Mouse (Mus musculus) forebrain, embryonic 11.5 days (tissue): ENCODE measurements at regions not wholly inside any gene's neighbourhood (a gene's known extent, or its start where the extent isn't known, plus 50 kb on each side); places are given as distances from the start of the nearest gene placed in this dataset.

Source experiments
- ATAC-seq: fragments of 200-750 bp; cut with Nextera tagmentation; replicated peaks from 2 replicates; pipeline ENCODE4 v1.8.0; 2017; ENCODE audit warnings: moderate TSS enrichment; ENCODE audit not compliant: low FRiP score
- DNase-seq: peaks from one replicate; pipeline ENCODE4 v3.0.0-alpha.2; 2017; ENCODE audit warnings: low spot score
- H3K27ac ChIP-seq: fragments of 300-500 bp; sonication (generic); 2 replicates; pipeline ENCODE4 v1.5.1; 2014; ENCODE audit warnings: low read depth, low read length
- H3K27me3 ChIP-seq: fragments of 300-500 bp; sonication (generic); 2 replicates; pipeline ENCODE4 v1.6.1; 2014; ENCODE audit warnings: mild to moderate bottlenecking, low read length, mixed read lengths; ENCODE audit not compliant: control insufficient read depth, insufficient read depth
- H3K36me3 ChIP-seq: fragments of 300-500 bp; sonication (generic); 2 replicates; pipeline ENCODE4 v1.6.1; 2014; ENCODE audit warnings: mild to moderate bottlenecking, low read length, moderate library complexity, mixed read lengths; ENCODE audit not compliant: control insufficient read depth, insufficient read depth
- H3K4me1 ChIP-seq: fragments of 300-500 bp; sonication (generic); replicated peaks from 2 replicates; pipeline ENCODE4 v1.6.1; 2014; ENCODE audit warnings: low read length, mixed read lengths; ENCODE audit not compliant: control insufficient read depth, insufficient read depth
- H3K4me2 ChIP-seq: fragments of 300-500 bp; sonication (generic); 2 replicates; pipeline ENCODE4 v1.6.1; 2014; ENCODE audit warnings: low read depth, mild to moderate bottlenecking, low read length, moderate library complexity, mixed read lengths; ENCODE audit not compliant: severe bottlenecking
- H3K4me3 ChIP-seq: fragments of 300-500 bp; sonication (generic); 2 replicates; pipeline ENCODE4 v1.5.1; 2014; ENCODE audit warnings: low read depth, low read length
- H3K9ac ChIP-seq: fragments of 300-500 bp; sonication (generic); 2 replicates; pipeline ENCODE4 v1.6.1; 2014; ENCODE audit warnings: low read length
- H3K9me3 ChIP-seq: fragments of 300-500 bp; sonication (generic); 2 replicates; pipeline ENCODE4 v1.6.1; 2016; ENCODE audit warnings: low read length, mixed read lengths; ENCODE audit not compliant: control insufficient read depth
- WGBS: fragments of 180-500 bp; shearing (Covaris S2); extraction: QIAGEN DNeasy Blood & Tissue Kit; methylation state at CpG from one replicate; pipeline ENCODE4 v1.1.7; 2014; 5-methylcytosine and 5-hydroxymethylcytosine counted together

- no peak overlapping the region for H3K9ac ChIP-seq
- H3K4me1 ChIP-seq, result no peaks in the 10 kb centered on the region
- no peaks in the 10 kb centered on the region for H3K27me3 ChIP-seq
- WGBS, result 61% methylated on average over 3 of the region's 3 CpGs
- no peak overlapping the region for H3K4me3 ChIP-seq
- H3K4me2 ChIP-seq, result no peak overlapping the region
- ATAC-seq (no peak), DNase-seq (no peak)
- no peaks in the 10 kb centered on the region for H3K9me3 ChIP-seq
- H3K27ac ChIP-seq, result no peak overlapping the region
- no peaks in the 10 kb centered on the region for H3K36me3 ChIP-seq
Observed at GRCm38 (mm10) chr9:52591188-52591587, 88.4 kb downstream of the AI593442 start.

- Histone ChIP-seq H3K4me1 (no peaks in the 10 kb centered on the region), H3K9me3 (no peaks in the 10 kb centered on the region), H3K27me3 (no peaks in the 10 kb centered on the region), H3K27ac (no peak overlapping the region), H3K36me3 (no peaks in the 10 kb centered on the region), H3K4me2 (no peak overlapping the region), H3K9ac (no peak overlapping the region), H3K4me3 (no peak overlapping the region)
- 85% methylated on average over 4 of the region's 4 CpGs for WGBS
- DNase-seq (no peak), ATAC-seq (no peak)
Observed at GRCm38 (mm10) chr9:52574066-52574465, 105.5 kb downstream of the AI593442 start.

GRCm38 (mm10) chr9:52551577-52552281, 127.9 kb downstream of the AI593442 start:
- no peaks in the 10 kb centered on the region for H3K4me1 ChIP-seq
- no peak overlapping the region for H3K27ac ChIP-seq
- no peaks in the 10 kb centered on the region for H3K9me3 ChIP-seq
- no peak overlapping the region for H3K9ac ChIP-seq
- H3K36me3 ChIP-seq, result no peaks in the 10 kb centered on the region
- no peaks in the 10 kb centered on the region for H3K27me3 ChIP-seq
- DNase-seq (no peak), ATAC-seq (no peak)
- WGBS, result 54% methylated on average over 2 of the region's 2 CpGs
- H3K4me3 ChIP-seq, result no peak overlapping the region
- H3K4me2 ChIP-seq, result no peak overlapping the region

- Histone ChIP-seq H3K4me2 (no peak overlapping the region), H3K4me1 (no peaks in the 10 kb centered on the region), H3K36me3 (no peaks in the 10 kb centered on the region), H3K9ac (no peak overlapping the region), H3K4me3 (no peak overlapping the region), H3K27me3 (no peaks in the 10 kb centered on the region), H3K9me3 (no peaks in the 10 kb centered on the region), H3K27ac (no peak overlapping the region)
- no peak for ATAC-seq
- WGBS, result 82% methylated on average over 2 of the region's 2 CpGs
- DNase-seq, result no peak
Observed at GRCm38 (mm10) chr9:52546071-52546470, 133.5 kb downstream of the AI593442 start.

- no peak for DNase-seq
- WGBS, result 87% methylated on average over 3 of the region's 3 CpGs
Observed at GRCm38 (mm10) chr9:52539086-52539485, 140.5 kb downstream of the AI593442 start.

GRCm38 (mm10) chr9:52529444-52529915, 150.1 kb downstream of the AI593442 start:
- no peaks in the 10 kb centered on the region for H3K4me1 ChIP-seq
- no peak overlapping the region for H3K27ac ChIP-seq
- DNase-seq (no peak), ATAC-seq (no peak)
- H3K9ac ChIP-seq, result no peak overlapping the region
- WGBS, result 95% methylated on average over 6 of the region's 6 CpGs
- no peaks in the 10 kb centered on the region for H3K27me3 ChIP-seq
- no peak overlapping the region for H3K4me2 ChIP-seq
- no peaks in the 10 kb centered on the region for H3K9me3 ChIP-seq
- H3K4me3 ChIP-seq, result no peak overlapping the region
- H3K36me3 ChIP-seq, result no peaks in the 10 kb centered on the region

More at GRCm38 (mm10) chr9:52539086-52539485, 140.5 kb downstream of the AI593442 start:
- Histone ChIP-seq H3K9me3 (no peaks in the 10 kb centered on the region), H3K9ac (no peak overlapping the region), H3K4me1 (no peaks in the 10 kb centered on the region), H3K4me3 (no peak overlapping the region), H3K27me3 (no peaks in the 10 kb centered on the region), H3K36me3 (no peaks in the 10 kb centered on the region), H3K4me2 (no peak overlapping the region), H3K27ac (no peak overlapping the region)
- ATAC-seq, result no peak

- no peak overlapping the region for H3K9ac ChIP-seq
- H3K36me3 ChIP-seq, result no peaks in the 10 kb centered on the region
- no peak for DNase-seq
- H3K4me2 ChIP-seq, result no peak overlapping the region
- no peaks in the 10 kb centered on the region for H3K4me1 ChIP-seq
- H3K27me3 ChIP-seq, result no peaks in the 10 kb centered on the region
- 83% methylated on average over 3 of the region's 3 CpGs for WGBS
- H3K27ac ChIP-seq, result no peak overlapping the region
- no peak overlapping the region for H3K4me3 ChIP-seq
- H3K9me3 ChIP-seq, result no peaks in the 10 kb centered on the region
- no peak for ATAC-seq
Observed at GRCm38 (mm10) chr9:52500487-52500886, 179.1 kb downstream of the AI593442 start.

- DNase-seq (peak; percentile 50), ATAC-seq (0 out of 2 replicates have a peak, but pooled peaks have one; percentile 24)
- no peaks in the 10 kb centered on the region for H3K9me3 ChIP-seq
- H3K4me2 ChIP-seq, result no peak overlapping the region
- no peaks in the 10 kb centered on the region for H3K4me1 ChIP-seq
- H3K27me3 ChIP-seq, result no peaks in the 10 kb centered on the region
- no peak overlapping the region for H3K4me3 ChIP-seq
- no peaks in the 10 kb centered on the region for H3K36me3 ChIP-seq
- H3K9ac ChIP-seq, result no peak overlapping the region
- no peak overlapping the region for H3K27ac ChIP-seq
- WGBS, result 63% methylated on average over 8 of the region's 8 CpGs
Observed at GRCm38 (mm10) chr9:52495483-52496270, 183.9 kb downstream of the AI593442 start.
